Comparison of ENCODE assay signal across 8 mouse cellular contexts in genomic region chr13:21179367-21179723, GRCm38 (mm10). TPM values are rescaled to one million over a fixed set of nuclear protein-coding genes. Genes with fewer than 3 reads are reported as not detected.
A peak's percentile ranks its signal among the peaks of the same experiment; 100 is the strongest.
DNase-seq lines count a peak whose midpoint lies in the region; ATAC-seq lines count a peak whose summit lies in the region.

Gene Trim27 (plus strand): TSS chr13:21179445.

- peaks cover 27% of the 10 kb centered on the region for H3K36me3 ChIP-seq in heart, embryonic 10.5 days
- peaks cover 26% of the 10 kb centered on the region for H3K36me3 ChIP-seq in midbrain, embryonic 12.5 days

- ATAC-seq in midbrain, embryonic 12.5 days (ENCODE audit: low FRiP score, low read depth), result peak; percentile 40

- no peaks in the 10 kb centered on the region for H3K9me3 ChIP-seq in heart, embryonic 10.5 days
- no peaks in the 10 kb centered on the region for H3K9me3 ChIP-seq in midbrain, embryonic 12.5 days

- peak within 1 kb of the TSS; percentile 98 for H3K27ac ChIP-seq in heart, embryonic 10.5 days
- H3K27ac ChIP-seq in midbrain, embryonic 12.5 days (replicated peaks), result peak within 1 kb of the TSS; percentile 95

- peak within 1 kb of the TSS; percentile 99 for H3K4me3 ChIP-seq in heart, embryonic 10.5 days
- H3K4me3 ChIP-seq in midbrain, embryonic 12.5 days, result peak within 1 kb of the TSS; percentile 93

- peak within 1 kb of the TSS; percentile 72 for H3K4me2 ChIP-seq in midbrain, embryonic 12.5 days (replicated peaks)

- peak within 1 kb of the TSS; percentile 92 for H3K9ac ChIP-seq in midbrain, embryonic 12.5 days (replicated peaks)

- H3K4me1 ChIP-seq in heart, embryonic 10.5 days, result peaks cover 21% of the 10 kb centered on the region
- peaks cover 27% of the 10 kb centered on the region for H3K4me1 ChIP-seq in midbrain, embryonic 12.5 days

- 0% methylated on average over 15 of the region's 15 CpGs for WGBS in heart, embryonic 10.5 days
- WGBS in midbrain, embryonic 12.5 days, result under 1% methylated on average over 15 of the region's 15 CpGs

- DNase-seq in adrenal gland, adult 18-20 months (ENCODE audit: low spot score in 2 of 2), result peak in 1 of 2 experiments; percentile 36
- no peak for DNase-seq in adrenal gland, adult (ENCODE audit: inconsistent age in 2 of 2, low spot score in 1 of 2)
- no peak for DNase-seq in thymus, postnatal 0 days (ENCODE audit: low spot score)
- no peak for DNase-seq in thymus, postnatal 25 days
- no peak for DNase-seq in heart, embryonic 10.5 days (ENCODE audit: low spot score)
- DNase-seq in layer of hippocampus, postnatal 10 days (ENCODE audit: low spot score in 2 of 2), result no peak
- DNase-seq in urinary bladder, adult 18-20 months (ENCODE audit: low spot score in 2 of 2), result no peak

- no peaks in the 10 kb centered on the region for H3K27me3 ChIP-seq in heart, embryonic 10.5 days (ENCODE audit: insufficient read depth, poor library complexity, severe bottlenecking)
- H3K27me3 ChIP-seq in midbrain, embryonic 12.5 days, result peaks cover 8% of the 10 kb centered on the region; the same call in 1 of the 2 replicates

RNA-seq across cellular contexts. Expression of gene Trim27, which starts in this region (rescaled TPM):
- 10 to 100 TPM; 45.3 to 49.9 TPM for total RNA-seq in adrenal gland, adult 18-20 months (2021)
- polyA plus RNA-seq in thymus, postnatal 0 days (2015; fragmentation: Nextera tagmentation; extraction: Ambion mirVana), result 160 and 174 TPM in 2 replicates
- 108 and 152 TPM in 2 replicates for polyA plus RNA-seq in heart, embryonic 10.5 days (2016; fragmentation: Nextera tagmentation; extraction: Ambion mirVana)
- 10 to 100 TPM; 43.6 to 50.7 TPM for total RNA-seq in layer of hippocampus, postnatal 10 days (2021)
- 132 and 140 TPM in 2 replicates for polyA plus RNA-seq in midbrain, embryonic 12.5 days (2016; fragmentation: Nextera tagmentation; extraction: Ambion mirVana)
